Mouse (Mus musculus) urinary bladder, postnatal 36 days (tissue): ENCODE results near the gene Usp43.

Source experiments
- DNase-seq, 2 experiments: peaks; one replicate each; pipeline ENCODE4 v3.0.0; 2022; ENCODE audit warnings: low spot score in 2 of 2, mixed read lengths in 1 of 2

The Usp43 gene

DNA sequence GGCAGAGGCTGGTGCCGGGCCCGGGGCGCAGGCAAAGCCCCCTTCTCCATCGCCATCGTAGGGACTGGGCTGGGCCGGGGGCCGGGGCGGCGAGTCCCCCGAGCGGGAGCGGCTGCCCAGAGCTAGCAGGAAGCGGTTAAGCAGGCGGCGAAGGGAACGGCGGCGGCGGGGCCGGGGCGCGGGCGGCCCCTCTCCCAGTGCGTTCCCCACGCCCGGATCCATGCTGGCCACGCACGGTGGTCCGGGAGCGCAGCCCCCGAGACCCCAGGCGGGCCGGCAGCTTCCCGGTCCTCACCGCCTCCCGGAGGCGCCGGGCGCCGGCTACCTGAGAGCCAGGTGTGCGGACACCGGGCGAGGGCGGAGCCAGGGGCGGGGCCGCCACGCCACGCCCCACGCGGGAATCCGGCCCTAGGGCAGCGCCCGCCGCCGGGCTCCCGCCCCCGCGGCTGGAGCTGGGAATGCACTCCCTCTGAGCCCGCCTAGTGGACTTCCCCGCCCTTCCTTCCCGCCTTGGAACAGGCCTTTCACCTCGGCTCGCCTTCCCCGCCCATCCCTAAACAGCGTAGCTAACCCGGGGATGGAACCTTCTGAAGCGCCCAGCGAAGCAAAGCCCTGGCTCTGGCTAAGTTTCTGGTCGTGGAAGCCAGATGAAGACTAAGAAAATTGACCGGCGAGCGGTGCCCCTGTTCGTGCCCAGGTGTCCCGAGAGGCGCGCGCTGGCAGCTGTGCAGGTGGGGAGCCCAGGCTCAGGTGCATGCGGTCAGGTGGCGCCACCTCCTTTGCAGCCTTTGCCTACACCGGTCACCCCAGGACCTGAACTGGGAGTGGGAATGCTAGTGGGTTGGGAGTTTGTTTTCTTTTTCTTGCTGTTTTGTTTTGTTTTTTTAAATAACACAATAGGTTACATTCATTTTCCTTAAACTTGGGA lies at the start of gene Usp43:
Usp43 (minus strand) TSS at position 327 of the 928 bp plus-strand sequence.
- DNase-seq = peak; percentile 66 to 75

DNA sequence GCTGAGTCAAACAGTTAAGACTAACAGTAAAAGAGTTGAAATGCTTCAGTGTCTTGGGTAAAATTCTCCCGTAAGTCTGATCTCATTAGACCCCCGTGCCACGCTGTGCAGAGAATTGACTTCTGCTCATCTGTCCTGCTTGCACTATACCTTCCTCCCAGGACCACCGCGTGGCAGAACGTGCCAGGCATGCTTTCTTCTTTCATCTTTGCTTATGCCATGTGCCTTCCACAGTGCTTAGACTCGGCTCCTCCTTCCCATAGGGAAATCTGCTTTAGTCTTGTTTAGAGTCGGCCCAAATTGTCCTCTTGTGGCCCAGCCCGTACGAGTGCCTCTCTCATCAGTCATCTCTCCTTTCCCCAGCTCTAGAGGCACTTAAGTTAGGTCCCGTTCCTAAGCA lies 45.9 kb upstream of the Usp43 start:
- no peak for DNase-seq

- DNase-seq = peak; percentile 89 to 94
These were observed 44.2 kb upstream of the Usp43 start, which contains the start of gene Stx8 for GRCm38 (mm10) chr11:67965905-67966878. TSS of gene Stx8 (plus strand) at chr11:67966193.

- peak; percentile 72 to 82 for DNase-seq
These were observed 43.4 kb upstream of the Usp43 start, which contains the start of gene Cfap52 for GRCm38 (mm10) chr11:67965242-67965883. TSS of gene Cfap52 (minus strand) at chr11:67965651.

DNA sequence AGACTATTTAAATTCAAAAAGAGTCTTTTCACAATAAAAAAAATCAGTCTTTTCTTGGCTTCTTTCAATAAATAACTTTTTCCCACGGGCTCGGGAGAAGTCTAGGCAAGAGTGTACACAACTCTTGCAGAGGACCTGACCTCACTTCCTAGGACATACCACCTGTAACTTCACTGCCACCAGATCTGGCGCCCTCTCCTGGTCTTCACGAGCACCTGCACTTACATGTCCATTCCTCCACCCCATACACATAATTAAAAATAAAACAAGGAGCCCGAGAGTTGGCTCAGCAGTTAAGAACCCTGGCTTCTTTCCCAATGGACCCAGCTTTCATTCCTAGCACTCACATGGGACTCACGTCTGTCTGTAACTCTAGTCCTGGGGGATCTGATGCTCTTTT lies 42.2 kb upstream of the Usp43 start:
- no peak for DNase-seq

DNA sequence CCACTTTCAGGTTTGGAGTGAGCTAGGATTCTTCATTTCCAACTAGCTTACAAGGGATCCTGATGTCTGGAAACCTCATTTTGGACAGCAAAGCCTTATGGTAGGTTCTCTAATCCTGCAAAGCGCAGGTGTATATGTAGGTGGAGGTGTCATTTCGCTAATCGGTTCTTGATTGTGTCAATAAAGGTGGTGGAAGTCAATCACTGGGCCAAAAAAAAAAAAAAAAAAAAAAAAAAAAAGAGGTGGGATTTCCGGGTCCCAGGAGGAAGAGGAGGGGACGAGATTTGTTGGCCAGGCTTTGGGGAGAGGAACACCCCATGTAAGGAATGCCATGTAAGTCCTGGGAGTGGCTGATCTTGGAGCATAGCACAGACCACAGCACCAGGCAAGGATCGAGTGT lies 32.5 kb upstream of the Usp43 start:
- DNase-seq = no peak

DNA sequence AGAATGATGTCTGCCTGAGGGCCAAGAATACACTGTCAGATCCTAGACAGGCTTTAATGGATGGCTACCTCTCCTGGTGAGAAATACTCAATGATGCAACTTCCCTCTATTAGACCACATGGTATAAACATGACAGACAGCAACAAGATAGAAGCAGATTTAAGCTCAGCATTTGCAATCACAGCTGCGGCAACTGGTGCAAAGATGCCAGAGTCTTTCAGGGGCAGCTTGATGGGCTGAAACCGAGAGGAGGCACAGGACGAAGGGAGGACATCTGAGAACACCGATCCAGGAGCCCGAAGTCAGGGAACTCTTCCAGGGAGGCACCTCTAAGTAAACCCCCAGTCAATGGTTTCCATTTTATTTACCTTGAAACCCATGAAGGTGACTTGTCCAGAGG lies 31.7 kb upstream of the Usp43 start:
- no peak for DNase-seq

GRCm38 (mm10) chr11:67949475-67949874 lies 27.5 kb upstream of the Usp43 start:
- DNase-seq = no peak

DNA sequence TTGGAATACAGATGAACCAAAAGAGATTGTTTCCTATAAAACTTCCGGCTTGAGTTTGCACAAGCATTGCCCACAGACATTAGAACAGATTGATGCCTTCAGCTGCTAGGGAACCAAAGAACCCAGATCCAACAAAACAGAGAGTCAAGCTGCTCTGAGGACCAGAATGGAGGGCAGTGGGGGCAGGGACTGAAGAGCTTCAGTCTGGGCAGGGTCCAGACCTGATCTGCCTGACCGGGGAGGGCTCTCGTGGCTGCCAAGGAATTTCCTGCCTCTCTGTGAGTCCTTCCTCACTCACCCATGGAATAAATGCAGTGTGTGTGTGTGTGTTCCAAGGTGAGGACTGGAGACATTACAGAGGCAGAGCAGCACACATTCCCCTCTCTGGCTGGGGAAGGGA lies 26.3 kb upstream of the Usp43 start:
- DNase-seq = no peak

GRCm38 (mm10) chr11:67932156-67932555 lies 10.2 kb upstream of the Usp43 start:
- no peak for DNase-seq

DNA sequence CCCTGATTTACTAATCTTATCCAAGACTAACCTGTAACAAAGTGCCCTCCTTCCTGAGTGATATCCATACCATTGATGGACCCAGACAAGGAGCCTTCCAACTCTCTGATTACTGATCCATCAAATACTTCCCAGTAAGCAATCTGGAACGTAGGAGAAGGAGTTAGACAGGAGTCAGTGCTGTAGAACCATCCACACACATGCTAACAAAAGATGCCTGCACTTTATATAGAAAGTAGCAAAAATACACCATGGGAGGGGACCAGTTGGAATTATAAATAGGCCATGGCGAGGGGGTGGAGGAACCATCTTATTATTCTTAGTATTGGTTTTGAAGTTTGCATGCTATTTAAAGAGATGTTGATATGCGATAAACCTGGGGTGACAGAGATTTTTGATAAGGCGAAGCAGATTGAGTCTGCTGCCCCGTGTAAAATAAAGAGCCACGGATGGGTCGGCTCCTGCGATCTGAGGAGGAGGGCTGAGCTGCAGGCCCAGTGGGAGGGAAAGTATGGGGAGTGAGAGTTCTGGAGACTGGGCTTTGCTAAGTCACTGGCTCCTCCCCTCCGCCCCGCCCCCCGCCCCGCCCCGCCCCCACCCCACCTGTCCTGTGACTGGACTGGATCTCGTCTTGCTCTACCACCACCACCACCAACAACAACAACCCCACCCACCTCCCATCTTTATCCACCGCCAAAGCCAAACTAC lies 4.5 kb upstream of the Usp43 start:
- no peak for DNase-seq

- DNase-seq = no peak
These were observed 3.0 kb upstream of the Usp43 start for GRCm38 (mm10) chr11:67925000-67925399.

GRCm38 (mm10) chr11:67923720-67924119 lies 1.8 kb upstream of the Usp43 start:
- DNase-seq = no peak

- DNase-seq = peak; percentile 41 to 72
These were observed 787 bp upstream of the Usp43 start for GRCm38 (mm10) chr11:67922755-67923125.

DNA sequence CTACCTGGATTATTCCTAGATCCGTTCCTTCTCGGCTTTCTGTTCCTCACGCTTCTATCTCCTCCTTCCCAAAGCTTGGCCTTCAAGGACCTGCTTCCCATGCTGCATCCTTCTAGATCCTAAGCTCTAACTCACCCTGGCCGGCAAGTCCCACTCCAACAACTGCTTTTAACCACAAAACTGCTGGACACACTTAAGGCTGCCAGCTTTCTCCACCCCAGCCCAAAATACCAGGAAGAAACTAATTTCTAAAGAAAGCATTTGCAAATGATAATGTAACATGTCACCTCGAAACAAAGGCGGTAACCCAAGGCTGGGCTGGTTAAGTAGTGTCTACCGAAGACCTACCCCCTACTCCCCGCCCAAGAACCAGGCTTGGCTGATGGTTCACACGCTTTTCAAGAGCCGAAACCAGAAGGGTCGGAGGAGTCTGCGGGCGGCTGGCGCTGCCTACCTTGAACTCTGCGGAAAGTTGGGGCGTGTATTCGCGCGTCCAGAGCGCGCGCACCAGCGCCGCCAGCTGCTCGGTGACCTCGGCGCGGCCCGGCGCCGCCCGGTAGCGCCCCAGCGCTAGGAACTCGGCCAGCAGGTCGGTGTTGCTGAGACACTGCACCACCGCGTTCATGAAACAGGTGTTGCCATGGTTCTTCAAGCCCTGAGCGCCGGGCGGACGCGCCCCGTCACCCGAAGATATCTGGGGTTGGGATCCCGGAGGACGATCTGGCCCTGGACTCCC lies 694 bp downstream of the Usp43 start:
- DNase-seq = peak; percentile 39 to 61

- DNase-seq = no peak
These were observed 1.6 kb downstream of the Usp43 start for GRCm38 (mm10) chr11:67920226-67920960.

DNA sequence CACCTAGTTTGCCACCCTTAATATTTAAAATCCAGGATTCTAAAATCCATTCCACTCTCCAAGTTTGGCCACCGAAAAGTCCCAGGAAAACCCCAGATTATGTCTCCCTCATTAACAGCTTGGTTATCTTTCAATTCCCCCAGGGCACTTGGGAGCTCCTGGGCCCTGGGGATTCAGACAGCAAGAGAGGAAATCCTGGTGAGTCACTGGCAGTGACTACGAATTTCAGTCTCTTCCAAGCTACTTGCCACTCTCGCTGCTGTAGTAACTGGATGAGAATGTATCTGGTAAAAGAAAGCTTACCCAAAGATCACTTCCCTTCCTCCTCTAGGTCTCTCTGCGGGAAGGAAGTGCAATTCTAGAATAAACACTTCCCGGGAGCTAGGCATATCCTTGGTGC lies 2.4 kb downstream of the Usp43 start:
- no peak for DNase-seq

GRCm38 (mm10) chr11:67917126-67917525 lies 4.8 kb downstream of the Usp43 start:
- DNase-seq = no peak

DNA sequence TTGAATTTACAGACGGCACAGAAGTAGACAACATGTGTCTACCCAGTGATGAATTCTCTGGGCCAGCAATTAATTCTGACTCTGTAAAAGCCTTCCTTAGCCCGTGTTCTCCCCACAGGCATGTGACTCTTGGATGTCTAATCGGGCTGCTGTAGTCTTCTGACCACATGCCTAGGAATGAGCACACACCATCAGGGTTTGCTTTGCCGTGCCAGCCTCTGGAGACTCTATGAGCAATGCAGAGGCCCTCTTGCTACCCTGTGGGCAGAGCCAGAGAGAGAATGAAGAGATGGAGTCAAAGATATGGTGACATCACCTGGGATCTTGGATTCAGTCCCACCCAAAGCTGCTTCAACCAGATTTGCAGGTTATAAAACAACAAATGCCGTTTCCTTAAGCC lies 10.9 kb downstream of the Usp43 start:
- DNase-seq = peak; percentile 15 to 26

- no peak for DNase-seq
These were observed 18.2 kb downstream of the Usp43 start for GRCm38 (mm10) chr11:67903756-67904155.
